Mouse (Mus musculus) kidney, postnatal 4 days (tissue): ENCODE measurements around the gene Tmem232.
"Not testable (repeated sequence)": the region's sequence is repeated elsewhere in the genome, so short reads cannot be mapped to it uniquely, and the experiment has no call there.

Experiments
- DNase-seq, 2 experiments: peaks; one replicate each; pipeline ENCODE4 v3.0.0; 2021; ENCODE audit warnings: mixed read lengths in 2 of 2

Gene Tmem232

GRCm38 (mm10) chr17:65527529-65527928, 13.1 kb downstream of the Tmem232 start:
- DNase-seq, result no peak

GRCm38 (mm10) chr17:65513517-65513916, 27.1 kb downstream of the Tmem232 start:
- no peak for DNase-seq

- DNase-seq, result no peak
These were observed 55.9 kb downstream of the Tmem232 start for GRCm38 (mm10) chr17:65484654-65485053.

GRCm38 (mm10) chr17:65476747-65477146, 63.8 kb downstream of the Tmem232 start:
- DNase-seq, result no peak

- no peak for DNase-seq
These were observed 89.8 kb downstream of the Tmem232 start for GRCm38 (mm10) chr17:65450818-65451217.

GRCm38 (mm10) chr17:65437906-65438305, 102.7 kb downstream of the Tmem232 start:
- not testable (repeated sequence) for DNase-seq

GRCm38 (mm10) chr17:65419124-65419523, 121.5 kb downstream of the Tmem232 start:
- DNase-seq, result no peak

- DNase-seq, result no peak
These were observed 135.3 kb downstream of the Tmem232 start for GRCm38 (mm10) chr17:65405309-65405708.

GRCm38 (mm10) chr17:65400914-65401313, 139.7 kb downstream of the Tmem232 start:
- DNase-seq, result peak in 1 of 2 experiments; percentile 13

GRCm38 (mm10) chr17:65384411-65384962, 156.1 kb downstream of the Tmem232 start:
- no peak for DNase-seq

GRCm38 (mm10) chr17:65370034-65370780, 170.4 kb downstream of the Tmem232 start:
- peak; percentile 74 for DNase-seq

GRCm38 (mm10) chr17:65365535-65366254, 174.9 kb downstream of the Tmem232 start:
- no peak for DNase-seq

GRCm38 (mm10) chr17:65351836-65352235, 188.7 kb downstream of the Tmem232 start:
- no peak for DNase-seq

- DNase-seq, result no peak
These were observed 200.6 kb downstream of the Tmem232 start for GRCm38 (mm10) chr17:65340016-65340415.

- DNase-seq, result no peak
These were observed 209.8 kb downstream of the Tmem232 start for GRCm38 (mm10) chr17:65330759-65331158.

- peak; percentile 47 to 54 for DNase-seq
These were observed 215.3 kb downstream of the Tmem232 start for GRCm38 (mm10) chr17:65325249-65325648.

- no peak for DNase-seq
These were observed 220.0 kb downstream of the Tmem232 start for GRCm38 (mm10) chr17:65320623-65321022.

GRCm38 (mm10) chr17:65299946-65300345, 240.6 kb downstream of the Tmem232 start:
- no peak for DNase-seq

- DNase-seq, result no peak
These were observed 242.8 kb downstream of the Tmem232 start for GRCm38 (mm10) chr17:65297831-65298230.

GRCm38 (mm10) chr17:65252160-65252559, 288.4 kb downstream of the Tmem232 start:
- peak; percentile 52 to 57 for DNase-seq

- no peak for DNase-seq
These were observed 290.3 kb downstream of the Tmem232 start for GRCm38 (mm10) chr17:65250261-65250660.

GRCm38 (mm10) chr17:65243716-65244115, 296.9 kb downstream of the Tmem232 start:
- DNase-seq, result no peak

GRCm38 (mm10) chr17:65225347-65225916, 315.1 kb downstream of the Tmem232 start:
- DNase-seq, result no peak
